Mouse (Mus musculus): ENCODE data around the gene Prmt8. TPM values are rescaled to one million over a fixed set of nuclear protein-coding genes. Genes with fewer than 3 reads are reported as not detected.
A peak's percentile ranks its signal among the peaks of the same experiment; 100 is the strongest.

The Prmt8 gene
- total RNA-seq, 2 experiments from 2014 or later: not detected

- no peak for DNase-seq
- intact Hi-C loops (cut with DNase I; ENCODE audit: low total_unique reads): no loop called here
These were observed 91.0 kb downstream of the Prmt8 start for GRCm38 (mm10) chr6:127678320-127678719.

- peak; percentile 58 for DNase-seq
- intact Hi-C loops (cut with DNase I; ENCODE audit: low total_unique reads): no loop called here
These were observed 92.4 kb downstream of the Prmt8 start for GRCm38 (mm10) chr6:127676866-127677265.

GRCm38 (mm10) chr6:127672071-127672470, 97.2 kb downstream of the Prmt8 start:
- DNase-seq: no peak
- intact Hi-C loops (cut with DNase I; ENCODE audit: low total_unique reads): no loop called here

- no peak for DNase-seq
- intact Hi-C loops (cut with DNase I; ENCODE audit: low total_unique reads): no loop called here
These were observed 99.2 kb downstream of the Prmt8 start for GRCm38 (mm10) chr6:127670031-127670430.

- intact Hi-C loops (cut with DNase I; ENCODE audit: low total_unique reads): no loop called here
- no peak for DNase-seq
These were observed 100.0 kb downstream of the Prmt8 start for GRCm38 (mm10) chr6:127669313-127669712.

- intact Hi-C loops (cut with DNase I; ENCODE audit: low total_unique reads): no loop called here
- no peak for DNase-seq
These were observed 106.0 kb downstream of the Prmt8 start for GRCm38 (mm10) chr6:127663263-127663662.

- intact Hi-C loops (cut with DNase I; ENCODE audit: low total_unique reads): no loop called here
- no peak for DNase-seq
These were observed 107.5 kb downstream of the Prmt8 start for GRCm38 (mm10) chr6:127661717-127662292.

- intact Hi-C loops (cut with DNase I; ENCODE audit: low total_unique reads): no loop called here
- DNase-seq: no peak
These were observed 109.3 kb downstream of the Prmt8 start for GRCm38 (mm10) chr6:127659966-127660365.

- DNase-seq: no peak
- intact Hi-C loops (cut with DNase I; ENCODE audit: low total_unique reads): no loop called here
These were observed 109.8 kb downstream of the Prmt8 start for GRCm38 (mm10) chr6:127659472-127659871.

- intact Hi-C loops (cut with DNase I; ENCODE audit: low total_unique reads): no loop called here
- DNase-seq: no peak
These were observed 112.1 kb downstream of the Prmt8 start for GRCm38 (mm10) chr6:127657152-127657551.

- intact Hi-C loops (cut with DNase I; ENCODE audit: low total_unique reads): no loop called here
- DNase-seq: no peak
These were observed 113.3 kb downstream of the Prmt8 start for GRCm38 (mm10) chr6:127655988-127656387.

- intact Hi-C loops (cut with DNase I; ENCODE audit: low total_unique reads): no loop called here
- no peak for DNase-seq
These were observed 128.0 kb downstream of the Prmt8 start for GRCm38 (mm10) chr6:127641077-127641801.

Small RNA genes within 50 kb of the gene (microRNA-seq; reads per million reads assigned to microRNA genes)
- gene Mir7233: 0 reads per million in 2 experiments

Other genes with a start within 250 kb of the Prmt8 start
- under 1 TPM; 0.42 to 0.94 TPM for gene Cracr2a, start 208.1 kb downstream of the Prmt8 start, total RNA-seq (2021)
- 1 to 10 TPM; 4.4 to 10.0 TPM for gene Tspan11, start 118.1 kb upstream of the Prmt8 start, total RNA-seq (2021)